Mouse (Mus musculus) limb, embryonic 14.5 days (tissue): Measurements from ENCODE around the gene Cdk10. TPM values are rescaled to one million over a fixed set of nuclear protein-coding genes. Genes with fewer than 3 reads are reported as not detected.

Experiments used
- ATAC-seq: fragments of 200-750 bp; cut with Nextera tagmentation; 2 replicates; pipeline ENCODE4 v1.8.0; 2017; ENCODE audit warnings: low read depth, moderate number of reproducible peaks, moderate TSS enrichment; ENCODE audit not compliant: low FRiP score
- DNase-seq: peaks from one replicate; pipeline ENCODE4 v3.0.0-alpha.2; 2015; ENCODE audit warnings: low spot score
- H3K27ac ChIP-seq: fragments of 300-500 bp; sonication (generic); replicated peaks from 2 replicates; pipeline ENCODE4 v1.5.1; 2014; ENCODE audit warnings: low read depth, mild to moderate bottlenecking, low read length, moderate library complexity, mixed read lengths
- H3K27me3 ChIP-seq: fragments of 300-500 bp; sonication (generic); 2 replicates; pipeline ENCODE4 v1.6.1; 2014; ENCODE audit warnings: low read length, mixed read lengths; ENCODE audit not compliant: control insufficient read depth, insufficient read depth
- H3K36me3 ChIP-seq: fragments of 300-500 bp; sonication (generic); 2 replicates; pipeline ENCODE4 v1.6.1; 2014; ENCODE audit warnings: mild to moderate bottlenecking, low read length, moderate library complexity, mixed read lengths; ENCODE audit not compliant: control insufficient read depth, insufficient read depth
- H3K4me1 ChIP-seq: fragments of 300-500 bp; sonication (generic); 2 replicates; pipeline ENCODE4 v1.6.1; 2014; ENCODE audit warnings: antibody characterized with exemption, low read length, mixed read lengths; ENCODE audit not compliant: control insufficient read depth, insufficient read depth
- H3K4me2 ChIP-seq: fragments of 300-500 bp; sonication (generic); replicated peaks from 2 replicates; pipeline ENCODE4 v1.6.1; 2014; ENCODE audit warnings: low read depth, mild to moderate bottlenecking, low read length, moderate library complexity; ENCODE audit not compliant: severe bottlenecking
- H3K4me3 ChIP-seq: fragments of 300-500 bp; sonication (generic); replicated peaks from 2 replicates; pipeline ENCODE4 v1.5.1; 2014; ENCODE audit warnings: low read length
- H3K9ac ChIP-seq: fragments of 300-500 bp; sonication (generic); 2 replicates; pipeline ENCODE4 v1.6.1; 2014; ENCODE audit warnings: mild to moderate bottlenecking, low read depth, low read length, moderate library complexity; ENCODE audit not compliant: severe bottlenecking
- H3K9me3 ChIP-seq: fragments of 300-500 bp; sonication (generic); 2 replicates; pipeline ENCODE4 v1.6.1; 2016; ENCODE audit warnings: low read length; ENCODE audit not compliant: control insufficient read depth
- POLR2A ChIP-seq: fragments of 200-500 bp; IDR thresholded peaks from 2 replicates; pipeline ENCODE4 v1.8.0; 2012; ENCODE audit warnings: inconsistent platforms, mild to moderate bottlenecking, moderate library complexity, borderline replicate concordance; ENCODE audit not compliant: insufficient read depth, insufficient read length; ENCODE audit errors: extremely low read depth
- WGBS: fragments of 180-500 bp; shearing (Covaris S2); extraction: QIAGEN DNeasy Blood & Tissue Kit; methylation state at CpG from one replicate; pipeline ENCODE4 v1.1.7; 2014; 5-methylcytosine and 5-hydroxymethylcytosine counted together
- polyA plus RNA-seq, 2 experiments: library from polyadenylated mRNA; depleted of rRNA in 1 of 2; stranded (reverse) in 1 of 2; unstranded in 1 of 2; fragments of >200 nt; fragmentation: Nextera tagmentation in 1 of 2; extraction: Ambion mirVana in 1 of 2; gene quantifications; 2 replicates each; pipeline versions ENCODE4 v1.2.1 to v1.2.3; 2012 to 2014

Gene Cdk10
- polyA plus RNA-seq, 2 experiments: 32.9 to 128 TPM

DNA sequence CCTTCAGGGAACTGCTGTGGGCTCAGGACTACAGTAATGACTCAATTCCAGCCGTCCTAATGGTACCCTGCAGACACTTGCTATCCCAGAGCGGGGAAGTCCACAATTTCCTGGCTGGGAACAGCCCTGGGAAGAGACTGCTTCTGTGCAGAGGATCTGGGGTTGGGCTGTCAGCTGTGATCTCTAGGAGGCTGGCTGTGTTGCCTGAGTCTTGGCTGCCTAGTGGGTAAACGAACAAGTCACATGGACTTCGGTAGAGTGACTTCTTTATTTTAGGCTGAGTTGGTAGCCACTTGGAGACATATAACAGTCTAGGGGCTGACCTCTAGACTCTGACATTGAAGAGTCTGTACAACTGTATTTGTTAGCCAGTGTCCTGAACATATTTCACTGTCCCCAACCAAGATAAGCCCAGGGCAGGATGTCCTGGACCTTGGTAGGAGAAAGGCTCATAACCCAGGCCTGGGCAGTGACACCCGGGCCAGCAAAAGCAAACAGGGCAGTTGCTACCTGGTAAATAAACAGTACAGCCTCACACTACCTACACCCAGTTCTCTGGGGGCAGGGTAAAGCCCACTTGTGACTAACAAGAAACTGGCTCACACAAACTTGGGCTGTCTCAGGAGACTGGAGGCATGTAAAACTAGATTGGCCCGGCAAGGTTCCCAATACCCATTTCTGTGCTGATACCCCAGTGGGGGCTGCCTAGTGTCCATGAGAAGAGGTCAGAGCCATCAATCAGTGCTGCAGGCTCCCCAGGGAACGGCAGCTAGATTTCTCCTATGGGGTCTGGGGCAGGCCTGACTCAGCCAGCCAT lies 17.7 kb downstream of the Cdk10 start:
- no peak overlapping the region for H3K27ac ChIP-seq
- H3K9ac ChIP-seq: no peak overlapping the region
- DNase-seq: no peak
- H3K27me3 ChIP-seq: no peaks in the 10 kb centered on the region
- H3K4me2 ChIP-seq: no peak overlapping the region
- no peaks in the 10 kb centered on the region for H3K4me1 ChIP-seq
- no peak for TF ChIP-seq POLR2A
- no peak overlapping the region for H3K4me3 ChIP-seq
- no peaks in the 10 kb centered on the region for H3K9me3 ChIP-seq
- peaks cover 54% of the 10 kb centered on the region for H3K36me3 ChIP-seq
- 89% methylated on average over 7 of the region's 7 CpGs for WGBS
- no peak for ATAC-seq

DNA sequence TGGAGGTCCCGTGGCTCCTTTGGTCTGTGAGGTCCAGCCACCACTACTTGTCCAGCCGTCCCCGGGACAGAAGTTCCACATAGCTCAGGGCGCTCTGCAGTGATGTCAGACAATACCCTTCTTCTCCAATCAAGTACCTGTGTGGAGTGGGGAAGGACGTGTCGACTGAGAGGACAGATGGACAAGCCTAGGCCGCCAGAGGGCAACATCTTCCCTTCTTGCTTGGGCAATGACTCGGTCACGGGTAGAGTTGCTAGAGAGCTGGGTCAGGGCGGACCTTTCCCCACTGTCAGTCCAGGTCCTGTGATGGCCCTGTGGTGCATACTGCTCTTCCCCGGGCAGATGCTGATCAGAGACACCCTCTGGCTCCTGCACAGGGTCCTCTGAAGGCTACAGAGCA lies 18.4 kb downstream of the Cdk10 start:
- H3K4me3 ChIP-seq: no peak overlapping the region
- no peaks in the 10 kb centered on the region for H3K9me3 ChIP-seq
- no peaks in the 10 kb centered on the region for H3K4me1 ChIP-seq
- ATAC-seq (no peak), DNase-seq (no peak)
- H3K9ac ChIP-seq: no peak overlapping the region
- 77% methylated on average over 11 of the region's 11 CpGs for WGBS
- H3K27ac ChIP-seq: no peak overlapping the region
- no peak for TF ChIP-seq POLR2A
- H3K36me3 ChIP-seq: peaks cover 61% of the 10 kb centered on the region
- H3K27me3 ChIP-seq: no peaks in the 10 kb centered on the region
- no peak overlapping the region for H3K4me2 ChIP-seq

- Histone ChIP-seq H3K27me3 (no peaks in the 10 kb centered on the region), H3K9me3 (no peaks in the 10 kb centered on the region), H3K4me3 (no peak overlapping the region), H3K36me3 (peaks cover 75% of the 10 kb centered on the region), H3K4me1 (no peaks in the 10 kb centered on the region), H3K4me2 (no peak overlapping the region), H3K27ac (no peak overlapping the region), H3K9ac (no peak overlapping the region)
- TF ChIP-seq POLR2A: no peak
- 88% methylated on average over 4 of the region's 4 CpGs for WGBS
- ATAC-seq (no peak), DNase-seq (no peak)
Observed at GRCm38 (mm10) chr8:123244382-123244781, 19.7 kb downstream of the Cdk10 start.

GRCm38 (mm10) chr8:123245543-123245942 lies 20.9 kb downstream of the Cdk10 start:
- TF ChIP-seq POLR2A: no peak
- no peak overlapping the region for H3K9ac ChIP-seq
- peaks cover 85% of the 10 kb centered on the region for H3K36me3 ChIP-seq
- H3K4me1 ChIP-seq: no peaks in the 10 kb centered on the region
- 90% methylated on average over 12 of the region's 12 CpGs for WGBS
- ATAC-seq (no peak), DNase-seq (no peak)
- H3K27me3 ChIP-seq: no peaks in the 10 kb centered on the region
- H3K4me2 ChIP-seq: no peak overlapping the region
- H3K9me3 ChIP-seq: no peaks in the 10 kb centered on the region
- no peak overlapping the region for H3K27ac ChIP-seq
- no peak overlapping the region for H3K4me3 ChIP-seq

GRCm38 (mm10) chr8:123247748-123248147 lies 23.1 kb downstream of the Cdk10 start:
- WGBS: 96% methylated on average over 6 of the region's 6 CpGs
- no peak for TF ChIP-seq POLR2A
- H3K9ac ChIP-seq: no peak overlapping the region
- ATAC-seq (no peak), DNase-seq (no peak)
- no peak overlapping the region for H3K27ac ChIP-seq
- H3K36me3 ChIP-seq: peaks cover 87% of the 10 kb centered on the region
- H3K27me3 ChIP-seq: no peaks in the 10 kb centered on the region
- H3K9me3 ChIP-seq: no peaks in the 10 kb centered on the region
- H3K4me3 ChIP-seq: no peak overlapping the region
- no peak overlapping the region for H3K4me2 ChIP-seq
- peaks cover 3% of the 10 kb centered on the region; the same call in 1 of the 2 replicates for H3K4me1 ChIP-seq

- H3K27ac ChIP-seq: no peak overlapping the region
- 89% methylated on average over 8 of the region's 8 CpGs for WGBS
- H3K9ac ChIP-seq: no peak overlapping the region
- no peaks in the 10 kb centered on the region for H3K9me3 ChIP-seq
- TF ChIP-seq POLR2A: no peak
- DNase-seq (no peak), ATAC-seq (no peak)
- H3K27me3 ChIP-seq: no peaks in the 10 kb centered on the region
- H3K4me3 ChIP-seq: no peak overlapping the region
- H3K36me3 ChIP-seq: peaks cover 79% of the 10 kb centered on the region
- H3K4me1 ChIP-seq: peaks cover 10% of the 10 kb centered on the region
- H3K4me2 ChIP-seq: no peak overlapping the region
Observed at GRCm38 (mm10) chr8:123248596-123248995, 24.0 kb downstream of the Cdk10 start.
